Mouse (Mus musculus) heart, adult 2 months (tissue): ENCODE results near the gene Med13l. TPM values are rescaled to one million over a fixed set of nuclear protein-coding genes. Genes with fewer than 3 reads are reported as not detected.

ENCODE experiments used
- DNase-seq, 2 experiments: peaks; one replicate each; pipeline ENCODE4 v3.0.0; 2021
- H3K27ac ChIP-seq: fragments of 200-600 bp; 2 replicates; pipeline ENCODE4 v1.8.1; 2022
- H3K27me3 ChIP-seq: fragments of 200-500 bp; 2 replicates; pipeline ENCODE4 v1.6.1; 2012; ENCODE audit warnings: mild to moderate bottlenecking, low read length, inconsistent platforms, mixed read lengths; ENCODE audit not compliant: control insufficient read depth, insufficient read depth
- H3K36me3 ChIP-seq: fragments of 200-500 bp; 2 replicates; pipeline ENCODE4 v1.6.1; 2012; ENCODE audit warnings: low read length, inconsistent platforms; ENCODE audit not compliant: control insufficient read depth, insufficient read depth
- H3K4me1 ChIP-seq: fragments of 200-500 bp; 2 replicates; pipeline ENCODE4 v1.6.1; 2011; ENCODE audit warnings: low read length; ENCODE audit not compliant: control insufficient read depth, insufficient read depth
- H3K4me3 ChIP-seq: fragments of 200-600 bp; 2 replicates; pipeline ENCODE4 v1.8.1; 2022
- H3K79me2 ChIP-seq: fragments of 200-500 bp; replicated peaks from 2 replicates; pipeline ENCODE4 v1.6.1; 2012; ENCODE audit warnings: mild to moderate bottlenecking, inconsistent platforms, low read length, moderate library complexity, mixed read lengths; ENCODE audit not compliant: control insufficient read depth, insufficient read depth
- H3K9ac ChIP-seq: fragments of 200-500 bp; 2 replicates; pipeline ENCODE4 v1.6.1; 2012; ENCODE audit warnings: low read depth, mild to moderate bottlenecking, control low read depth, inconsistent platforms, low read length, mixed read lengths
- CTCF ChIP-seq: fragments of 200-600 bp; IDR thresholded peaks from 2 replicates; pipeline ENCODE4 v1.8.1; 2022; ENCODE audit warnings: antibody characterized with exemption, mild to moderate bottlenecking, moderate library complexity
- EP300 ChIP-seq: fragments of 200-500 bp; IDR thresholded peaks from 2 replicates; pipeline ENCODE4 v1.6.1; 2011; ENCODE audit warnings: low read depth, low read length, control low read depth; ENCODE audit not compliant: insufficient read depth
- POLR2A ChIP-seq: fragments of 200-500 bp; IDR thresholded peaks from 2 replicates; pipeline ENCODE4 v1.6.1; 2011; ENCODE audit warnings: mild to moderate bottlenecking, low read depth, low read length, control low read depth; ENCODE audit not compliant: insufficient read depth
- WGBS: fragments of 180-500 bp; shearing (Covaris S2); methylation state at CpG from one replicate; pipeline ENCODE4 v1.1.7; 2018; 5-methylcytosine and 5-hydroxymethylcytosine counted together
- intact Hi-C: fragments of 180-260 bp; cut with DNase I; formaldehyde crosslinking; loops from one replicate; pipeline ENCODE4 v1.15.1; 2025
- polyA plus RNA-seq: library from polyadenylated mRNA; depleted of rRNA; stranded (reverse); fragments of >200 nt; gene quantifications from 2 replicates; pipeline ENCODE4 v1.2.3, GENCODE M21; 2012
- total RNA-seq, 2 experiments: library from RNA; stranded (reverse); gene quantifications; 2 replicates each; pipeline ENCODE4 v1.2.3; 2021

Gene Med13l
- total and polyA plus RNA-seq, 3 experiments = 11.0 to 30.8 (median 29.9) TPM

DNA sequence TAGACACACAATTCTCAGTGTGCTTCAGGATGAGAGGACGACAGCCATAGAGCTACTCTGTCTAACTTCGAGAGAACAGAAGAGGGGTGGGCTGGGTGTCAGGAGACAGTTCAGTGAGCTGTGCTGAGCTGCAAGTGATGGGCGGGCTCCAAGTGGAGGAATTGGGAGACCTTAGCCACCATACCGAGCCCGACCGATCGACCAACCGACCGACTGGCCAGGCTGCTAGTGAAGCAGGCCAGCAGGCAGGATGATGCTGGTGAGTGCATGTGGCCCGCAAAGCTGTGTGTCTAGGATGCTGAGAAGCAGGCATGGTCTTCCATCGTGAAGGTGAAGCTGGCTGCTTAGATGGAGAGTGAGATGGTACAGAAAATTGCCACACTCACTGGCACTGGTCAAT, 94.1 kb downstream of the Med13l start:
- Histone ChIP-seq H3K79me2 (peaks cover 4% of the 10 kb centered on the region; the same call in 1 of the 2 replicates), H3K9ac (no peak overlapping the region), H3K27ac (no peak overlapping the region), H3K4me3 (no peak overlapping the region), H3K36me3 (peaks cover 2% of the 10 kb centered on the region; the same call in 1 of the 2 replicates), H3K27me3 (no peaks in the 10 kb centered on the region), H3K4me1 (peaks cover 20% of the 10 kb centered on the region)
- WGBS = 82% methylated on average over 11 of the region's 11 CpGs
- TF ChIP-seq POLR2A = no peak
- no peak for TF ChIP-seq EP300
- TF ChIP-seq CTCF = no peak
- DNase-seq = no peak
- intact Hi-C loops = loop anchor here (1.0 to 2.0 kb wide), 2 partner anchors 59 to 324 kb away; no protein-coding TSS in a partner anchor

DNA sequence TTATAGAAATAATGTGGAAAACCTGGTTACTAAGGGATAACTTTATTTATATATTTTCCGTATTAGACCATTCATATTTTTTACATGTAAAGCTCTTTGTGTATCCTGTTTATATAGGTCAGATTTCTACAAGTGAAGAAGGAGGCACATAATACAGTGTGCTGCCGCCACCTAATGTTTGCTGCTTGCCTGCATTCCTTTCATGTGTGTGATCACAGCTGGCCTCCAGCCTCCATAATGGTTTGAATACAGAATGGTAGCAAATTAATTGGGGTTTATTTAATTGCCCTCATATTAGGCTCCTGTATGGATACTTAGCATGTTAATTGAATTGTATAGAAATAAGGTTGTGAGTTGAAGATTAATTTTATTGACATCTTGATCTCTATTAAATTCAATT, 94.5 kb downstream of the Med13l start:
- WGBS = 42% methylated on average over 2 of the region's 2 CpGs
- H3K4me3 ChIP-seq = no peak overlapping the region
- intact Hi-C loops = loop anchor here (1.0 to 5.0 kb wide), 4 partner anchors 52 to 386 kb away; no protein-coding TSS in a partner anchor
- H3K9ac ChIP-seq = no peak overlapping the region
- DNase-seq = peak in 1 of 2 experiments; percentile 60
- peaks cover 20% of the 10 kb centered on the region for H3K4me1 ChIP-seq
- H3K79me2 ChIP-seq = peaks cover 3% of the 10 kb centered on the region; the same call in 1 of the 2 replicates
- no peak overlapping the region for H3K27ac ChIP-seq
- no peaks in the 10 kb centered on the region for H3K27me3 ChIP-seq
- peaks cover 2% of the 10 kb centered on the region; the same call in 1 of the 2 replicates for H3K36me3 ChIP-seq
- peak; percentile 82 for TF ChIP-seq CTCF
- no peak for TF ChIP-seq POLR2A
- 0 out of 2 replicates have a peak, but pooled peaks have one; percentile 56 for TF ChIP-seq EP300

DNA sequence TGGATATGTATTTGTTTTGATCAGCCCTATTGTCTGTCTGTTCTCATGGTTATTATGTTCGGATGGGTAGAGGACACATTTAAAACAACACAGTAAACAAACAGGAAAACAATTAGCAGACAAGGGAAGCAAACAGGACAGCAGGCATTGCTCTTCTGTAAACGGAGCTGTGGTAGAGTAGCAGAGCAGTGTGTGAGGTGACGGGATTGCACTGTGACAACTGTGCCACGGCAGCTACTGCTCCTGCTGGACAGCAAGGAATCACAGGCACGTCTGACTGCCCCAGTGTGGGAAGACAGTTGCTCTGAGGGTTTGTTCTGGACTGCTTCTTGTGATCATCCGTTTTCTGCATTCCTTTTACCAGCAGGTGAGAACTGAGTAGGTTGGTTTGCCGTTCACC, 94.9 kb downstream of the Med13l start:
- H3K79me2 ChIP-seq = peaks cover 3% of the 10 kb centered on the region; the same call in 1 of the 2 replicates
- no peaks in the 10 kb centered on the region for H3K27me3 ChIP-seq
- no peak overlapping the region for H3K9ac ChIP-seq
- peaks cover 2% of the 10 kb centered on the region; the same call in 1 of the 2 replicates for H3K36me3 ChIP-seq
- 43% methylated on average over 7 of the region's 7 CpGs for whole genome bisulfite sequencing
- H3K4me3 ChIP-seq = no peak overlapping the region
- no peak for TF ChIP-seq CTCF
- TF ChIP-seq EP300 = no peak
- TF ChIP-seq POLR2A = no peak
- DNase-seq = no peak
- intact Hi-C loops = loop anchor here (1.0 to 5.0 kb wide), 4 partner anchors 52 to 386 kb away; no protein-coding TSS in a partner anchor
- peaks cover 22% of the 10 kb centered on the region for H3K4me1 ChIP-seq
- no peak overlapping the region; the same call in 1 of the 2 replicates for H3K27ac ChIP-seq

DNA sequence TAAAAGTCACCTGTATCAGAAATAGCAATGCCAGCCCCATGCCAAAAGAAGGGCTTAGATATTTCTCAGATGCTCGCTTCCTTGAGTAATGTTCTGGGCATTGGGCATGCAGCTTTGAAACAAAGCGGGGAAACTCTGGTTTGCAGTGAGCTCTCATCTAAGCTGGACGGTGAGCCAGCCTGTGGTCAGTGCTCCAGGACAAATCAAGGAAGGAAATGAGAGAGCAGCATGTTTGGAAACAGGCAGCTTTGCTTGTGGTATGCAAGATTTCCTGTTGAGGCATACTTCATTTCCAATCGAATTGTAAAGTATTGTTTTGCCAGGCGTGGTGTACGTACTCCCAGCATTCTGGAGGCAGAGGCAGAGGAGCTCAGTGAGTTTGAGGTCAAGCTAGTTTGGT, 95.5 kb downstream of the Med13l start:
- Histone ChIP-seq H3K4me1 (peaks cover 20% of the 10 kb centered on the region), H3K27me3 (no peaks in the 10 kb centered on the region), H3K36me3 (peaks cover 2% of the 10 kb centered on the region; the same call in 1 of the 2 replicates), H3K4me3 (no peak overlapping the region), H3K27ac (0 out of 2 replicates have a peak overlapping the region, but pooled peaks have one; percentile 11), H3K9ac (no peak overlapping the region), H3K79me2 (peaks cover 3% of the 10 kb centered on the region; the same call in 1 of the 2 replicates)
- TF ChIP-seq EP300 (no peak), CTCF (no peak), POLR2A (no peak)
- intact Hi-C loops = loop anchor here (1.0 to 5.0 kb wide), 4 partner anchors 51 to 387 kb away; no protein-coding TSS in a partner anchor
- WGBS = 41% methylated on average over 6 of the region's 6 CpGs
- no peak for DNase-seq

DNA sequence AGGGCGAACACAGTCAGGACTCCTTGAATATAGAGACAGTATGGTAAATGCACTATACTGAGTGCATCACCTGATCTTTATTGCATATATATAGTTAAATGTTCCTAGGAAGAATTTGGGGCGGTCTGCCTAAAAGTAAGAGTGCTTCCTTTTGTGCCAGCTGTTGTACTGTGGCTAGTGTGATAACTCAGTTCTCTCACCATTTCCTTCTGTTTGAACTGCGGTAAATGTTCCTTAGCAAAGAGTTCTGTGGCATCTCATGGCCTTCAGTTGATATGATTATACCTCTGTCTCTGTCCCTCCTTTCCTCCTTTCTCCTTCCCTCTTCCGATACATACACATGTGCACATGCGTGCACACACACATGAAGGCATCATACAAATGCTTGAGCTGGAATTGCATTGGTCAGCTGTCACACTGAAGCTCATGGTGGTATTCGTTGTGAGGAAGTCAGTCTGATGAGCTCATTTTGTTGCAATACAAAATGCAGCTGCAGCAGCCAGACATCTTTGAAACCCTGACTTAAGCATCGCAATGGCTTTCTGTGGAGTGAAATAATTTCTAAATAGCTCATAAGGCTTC, 97.9 kb downstream of the Med13l start:
- Histone ChIP-seq H3K9ac (no peak overlapping the region), H3K27me3 (no peaks in the 10 kb centered on the region), H3K36me3 (no peaks in the 10 kb centered on the region), H3K79me2 (peaks cover 1% of the 10 kb centered on the region; the same call in 1 of the 2 replicates), H3K4me1 (peaks cover 18% of the 10 kb centered on the region), H3K4me3 (no peak overlapping the region), H3K27ac (no peak overlapping the region)
- intact Hi-C loops = loop anchor here (5.0 kb wide), 2 partner anchors 49 to 79 kb away; no protein-coding TSS in a partner anchor
- 75% methylated on average over 7 of the region's 7 CpGs for WGBS
- no peak for DNase-seq
- TF ChIP-seq POLR2A = no peak

DNA sequence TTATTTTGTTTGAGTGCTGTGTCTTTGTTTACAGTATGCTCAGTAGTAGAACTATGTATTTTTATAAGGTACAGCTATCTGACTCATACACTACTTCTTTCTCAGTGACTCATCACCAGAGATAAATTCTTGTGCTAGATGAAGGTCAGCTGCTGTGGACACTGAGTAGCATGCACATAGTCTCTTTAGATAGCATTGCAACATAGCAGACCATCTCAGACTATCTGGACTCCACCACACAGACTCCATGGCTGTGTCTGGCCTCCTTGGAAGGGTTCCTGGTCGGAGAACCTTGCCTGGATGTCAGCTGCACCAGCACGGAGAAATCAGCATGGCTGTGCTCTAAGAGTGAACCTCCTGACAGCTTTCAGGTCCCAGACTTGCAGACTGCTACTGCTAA, 99.2 kb downstream of the Med13l start:
- no peak overlapping the region for H3K4me3 ChIP-seq
- no peak overlapping the region for H3K9ac ChIP-seq
- H3K27ac ChIP-seq = no peak overlapping the region
- H3K4me1 ChIP-seq = peaks cover 19% of the 10 kb centered on the region
- 43% methylated on average over 2 of the region's 2 CpGs for WGBS
- H3K27me3 ChIP-seq = no peaks in the 10 kb centered on the region
- H3K79me2 ChIP-seq = peaks cover 5% of the 10 kb centered on the region; the same call in 1 of the 2 replicates
- no peaks in the 10 kb centered on the region for H3K36me3 ChIP-seq
- peak in 1 of 2 experiments; percentile 59 for DNase-seq
- intact Hi-C loops = loop anchor here (5.0 kb wide), 2 partner anchors 48 to 78 kb away; no protein-coding TSS in a partner anchor
- TF ChIP-seq POLR2A (no peak), EP300 (no peak), CTCF (no peak)
